Mouse (Mus musculus) liver, postnatal 0 days (tissue): ENCODE data around the gene Ddx25. TPM values are rescaled to one million over a fixed set of nuclear protein-coding genes. Genes with fewer than 3 reads are reported as not detected.

ENCODE experiments used
- ATAC-seq: fragments of 200-750 bp; cut with Nextera tagmentation; 2 replicates; pipeline ENCODE4 v1.8.0; 2017; ENCODE audit warnings: mild to moderate bottlenecking, moderate library complexity
- DNase-seq: peaks from one replicate; pipeline ENCODE4 v3.0.0-alpha.2; 2016
- H3K27ac ChIP-seq: fragments of 300-500 bp; sonication (generic); 2 replicates; pipeline ENCODE4 v1.5.1; 2014; ENCODE audit warnings: antibody characterized with exemption, moderate library complexity, mild to moderate bottlenecking, low read depth
- H3K27me3 ChIP-seq: fragments of 300-500 bp; sonication (generic); 2 replicates; pipeline ENCODE4 v1.6.1; 2014; ENCODE audit warnings: low read length, control low read depth, mixed read lengths; ENCODE audit not compliant: insufficient read depth
- H3K36me3 ChIP-seq: fragments of 300-500 bp; sonication (generic); replicated peaks from 2 replicates; pipeline ENCODE4 v1.6.1; 2014; ENCODE audit warnings: mild to moderate bottlenecking, control low read depth, low read length, moderate library complexity, mixed read lengths; ENCODE audit not compliant: insufficient read depth
- H3K4me1 ChIP-seq: fragments of 300-500 bp; sonication (generic); 2 replicates; pipeline ENCODE4 v1.6.1; 2014; ENCODE audit warnings: antibody characterized with exemption, mild to moderate bottlenecking, control low read depth; ENCODE audit not compliant: insufficient read depth
- H3K4me2 ChIP-seq: fragments of 300-500 bp; sonication (generic); 2 replicates; pipeline ENCODE4 v1.6.1; 2014; ENCODE audit warnings: low read depth, mild to moderate bottlenecking, low read length, moderate library complexity, mixed read lengths
- H3K4me3 ChIP-seq: fragments of 300-500 bp; sonication (generic); 2 replicates; pipeline ENCODE4 v1.5.1; 2014; ENCODE audit warnings: low read depth, low read length
- H3K9ac ChIP-seq: fragments of 300-500 bp; sonication (generic); replicated peaks from 2 replicates; pipeline ENCODE4 v1.6.1; 2014; ENCODE audit warnings: mild to moderate bottlenecking, moderate library complexity
- H3K9me3 ChIP-seq: fragments of 300-500 bp; sonication (generic); 2 replicates; pipeline ENCODE4 v1.6.1; 2016; ENCODE audit warnings: mild to moderate bottlenecking, control low read depth, low read length, mixed read lengths
- CTCF ChIP-seq: sonication (generic); IDR thresholded peaks from 2 replicates; pipeline ENCODE4 v1.5.1; 2016; ENCODE audit warnings: antibody characterized with exemption, low read depth
- EP300 ChIP-seq: IDR thresholded peaks from 2 replicates; pipeline ENCODE4 v1.6.1; 2016; ENCODE audit warnings: antibody characterized with exemption, low read depth, mild to moderate bottlenecking
- WGBS: fragments of 180-500 bp; shearing (Covaris S2); extraction: QIAGEN DNeasy Blood & Tissue Kit; methylation state at CpG from one replicate; pipeline ENCODE4 v1.1.7; 2014; ENCODE audit not compliant: insufficient replicate concordance; 5-methylcytosine and 5-hydroxymethylcytosine counted together
- polyA plus RNA-seq: library from polyadenylated mRNA; unstranded; fragments of >200 nt; fragmentation: Nextera tagmentation; extraction: Ambion mirVana; gene quantifications from 2 replicates; pipeline ENCODE4 v1.2.1, GENCODE M21; 2015

Ddx25 gene
- polyA plus RNA-seq = 0.09 and 0.18 TPM in 2 replicates

GRCm38 (mm10) chr9:35558257-35559008 lies at the start of gene Ddx25, which contains the start of gene Pus3:
TSS of gene Ddx25 (minus strand) at chr9:35558528.
TSS of gene Pus3 (plus strand) at chr9:35558595.
- Histone ChIP-seq H3K36me3 (peaks cover 15% of the 10 kb centered on the region), H3K27me3 (peaks cover 27% of the 10 kb centered on the region), H3K27ac (no peak within 1 kb of the TSS), H3K9me3 (no peaks in the 10 kb centered on the region), H3K4me2 (peak within 1 kb of the TSS; percentile 90), H3K4me1 (peaks cover 16% of the 10 kb centered on the region), H3K4me3 (peak within 1 kb of the TSS; percentile 67), H3K9ac (peak within 1 kb of the TSS; percentile 62)
- DNase-seq (peak; percentile 25), ATAC-seq (peak; percentile 20)
- TF ChIP-seq CTCF (no peak), EP300 (no peak)
- under 1% methylated on average over 44 of the region's 59 CpGs for WGBS

- DNase-seq = no peak
- 52% methylated on average over 8 of the region's 8 CpGs for WGBS
- Histone ChIP-seq H3K4me1 (no peaks in the 10 kb centered on the region), H3K9ac (no peak overlapping the region), H3K4me3 (no peak overlapping the region), H3K4me2 (no peak overlapping the region), H3K9me3 (no peaks in the 10 kb centered on the region), H3K36me3 (no peaks in the 10 kb centered on the region), H3K27me3 (no peaks in the 10 kb centered on the region), H3K27ac (no peak overlapping the region)
- TF ChIP-seq CTCF (no peak), EP300 (no peak)
- ATAC-seq = no peak
Observed at GRCm38 (mm10) chr9:35607647-35608405, 49.5 kb upstream of the Ddx25 start.

GRCm38 (mm10) chr9:35592903-35593302 lies 34.6 kb upstream of the Ddx25 start:
- Histone ChIP-seq H3K27ac (no peak overlapping the region), H3K9ac (no peak overlapping the region), H3K9me3 (no peaks in the 10 kb centered on the region), H3K4me3 (no peak overlapping the region), H3K36me3 (no peaks in the 10 kb centered on the region), H3K4me1 (no peaks in the 10 kb centered on the region), H3K27me3 (no peaks in the 10 kb centered on the region), H3K4me2 (no peak overlapping the region)
- ATAC-seq = no peak
- no peak for DNase-seq
- TF ChIP-seq CTCF (peak; percentile 45), EP300 (no peak)
- 6% methylated on average over 2 of the region's 2 CpGs for WGBS

GRCm38 (mm10) chr9:35587674-35588073 lies 29.3 kb upstream of the Ddx25 start:
- Histone ChIP-seq H3K9me3 (no peaks in the 10 kb centered on the region), H3K9ac (no peak overlapping the region), H3K4me1 (no peaks in the 10 kb centered on the region), H3K27me3 (no peaks in the 10 kb centered on the region), H3K36me3 (no peaks in the 10 kb centered on the region), H3K27ac (no peak overlapping the region), H3K4me2 (no peak overlapping the region), H3K4me3 (no peak overlapping the region)
- DNase-seq (no peak), ATAC-seq (no peak)
- TF ChIP-seq EP300 (no peak), CTCF (no peak)
- 35% methylated on average over 1 of the region's 1 CpGs for WGBS

- H3K4me2 ChIP-seq = no peak overlapping the region
- DNase-seq (no peak), ATAC-seq (no peak)
- no peaks in the 10 kb centered on the region for H3K9me3 ChIP-seq
- H3K4me3 ChIP-seq = no peak overlapping the region
- no peak for TF ChIP-seq CTCF
- TF ChIP-seq EP300 = no peak
- H3K27ac ChIP-seq = no peak overlapping the region
- H3K36me3 ChIP-seq = no peaks in the 10 kb centered on the region
- peaks cover 10% of the 10 kb centered on the region for H3K27me3 ChIP-seq
- H3K4me1 ChIP-seq = 0 out of 2 replicates have a peak, but pooled peaks cover 3% of the 10 kb centered on the region
- 6% methylated on average over 32 of the region's 32 CpGs for WGBS
- H3K9ac ChIP-seq = no peak overlapping the region
Observed at GRCm38 (mm10) chr9:35574416-35574815, 16.1 kb upstream of the Ddx25 start.

GRCm38 (mm10) chr9:35570663-35571062 lies 12.3 kb upstream of the Ddx25 start:
- peak overlapping the region; percentile 75 for H3K4me3 ChIP-seq
- no peaks in the 10 kb centered on the region for H3K9me3 ChIP-seq
- 7% methylated on average over 5 of the region's 5 CpGs for WGBS
- H3K36me3 ChIP-seq = peaks cover 25% of the 10 kb centered on the region
- H3K4me1 ChIP-seq = 0 out of 2 replicates have a peak, but pooled peaks cover 3% of the 10 kb centered on the region
- peak overlapping the region; percentile 50 for H3K9ac ChIP-seq
- H3K27me3 ChIP-seq = peaks cover 10% of the 10 kb centered on the region
- ATAC-seq (no peak), DNase-seq (no peak)
- peak overlapping the region; percentile 84 for H3K4me2 ChIP-seq
- TF ChIP-seq EP300 (no peak), CTCF (no peak)
- peak overlapping the region; percentile 68 for H3K27ac ChIP-seq
